Mouse (Mus musculus) E14TG2a.4 (cell line): ENCODE measurements around the gene Lyrm1.

Source experiments
- CTCF ChIP-seq: conservative IDR thresholded peaks from 2 replicates; pipeline ENCODE4 v1.5.1; 2014; ENCODE audit warnings: low read length
- NANOG ChIP-seq: IDR thresholded peaks from 2 replicates; pipeline ENCODE4 v1.6.1; 2014; ENCODE audit warnings: borderline replicate concordance, low read length, mixed read lengths

DNA sequence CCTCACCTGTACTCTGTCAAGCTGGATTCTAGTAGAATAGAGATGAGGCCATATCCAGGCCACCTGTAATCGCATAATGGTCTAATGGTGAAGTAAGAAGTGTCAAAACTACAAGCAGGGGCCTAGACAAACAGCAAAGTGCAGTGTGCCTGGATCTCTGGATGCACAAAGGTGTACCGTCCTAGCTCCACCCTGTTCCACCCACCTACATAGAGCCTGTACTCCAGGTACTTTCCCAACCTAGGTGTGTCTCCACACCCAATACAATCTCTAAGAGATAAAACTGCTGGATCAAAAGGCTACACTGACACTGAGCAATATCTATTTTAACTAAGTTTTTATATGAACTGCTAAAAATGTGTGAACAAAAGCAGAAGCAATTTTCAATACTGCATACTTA, 35.1 kb upstream of the Lyrm1 start:
- TF ChIP-seq CTCF: no peak
- TF ChIP-seq NANOG: no peak
